In genomic region chr1:134342278-134342664, GRCm38 (mm10) we compare ENCODE assay signal across 14 mouse cellular contexts. TPM values are rescaled to one million over a fixed set of nuclear protein-coding genes. Genes with fewer than 3 reads are reported as not detected.
DNase-seq lines count a peak whose midpoint lies in the region; ATAC-seq and TF ChIP-seq lines count a peak whose summit lies in the region.
"Had no signal": no experiment of that assay in that cellular context is flagged by ENCODE, and none has a peak within 500 bp of the region (broad histone marks: within the 10 kb centered on the region; RNA-seq: fewer than 3 reads in every experiment).

No protein-coding gene starts in this region.

- TF ChIP-seq POLR2A in kidney, adult 2 months (IDR thresholded peaks at IDR 0.05; ENCODE audit: low read depth, low read length), result no peak

- peak; percentile 41 for DNase-seq in gastrocnemius, postnatal 25 days
- no peak for DNase-seq in gastrocnemius, postnatal 10 days
- DNase-seq in neural tube, embryonic 10.5 days (ENCODE audit: extremely low spot score, low spot score), result no peak
- DNase-seq in skeletal muscle tissue, adult 2 months (ENCODE audit: low read depth, low spot score), result peak; percentile 53
- DNase-seq in kidney, adult 2 months, result no peak
- no peak for DNase-seq in right cerebral cortex, postnatal 4 days

- 0 out of 2 replicates have a peak, but pooled peaks cover 4% of the 10 kb centered on the region for H3K27me3 ChIP-seq in neural tube, embryonic 13.5 days
- H3K27me3 ChIP-seq in heart, embryonic 13.5 days (replicated peaks), result no peaks in the 10 kb centered on the region
- no peaks in the 10 kb centered on the region for H3K27me3 ChIP-seq in kidney, adult 2 months (replicated peaks; ENCODE audit: control insufficient read depth, insufficient read depth, low read length)

- H3K9ac ChIP-seq in neural tube, embryonic 13.5 days, result no peak overlapping the region
- peak overlapping the region; percentile 83 for H3K9ac ChIP-seq in heart, embryonic 13.5 days

- peaks cover 30% of the 10 kb centered on the region for H3K4me1 ChIP-seq in neural tube, embryonic 13.5 days (replicated peaks)
- H3K4me1 ChIP-seq in heart, embryonic 13.5 days, result peaks cover 80% of the 10 kb centered on the region
- 0 out of 2 replicates have a peak, but pooled peaks cover 2% of the 10 kb centered on the region for H3K4me1 ChIP-seq in kidney, adult 2 months (ENCODE audit: control insufficient read depth, insufficient read depth, low read length)

- H3K36me3 ChIP-seq in neural tube, embryonic 13.5 days, result peaks cover 15% of the 10 kb centered on the region
- H3K36me3 ChIP-seq in heart, embryonic 13.5 days, result peaks cover 16% of the 10 kb centered on the region
- H3K36me3 ChIP-seq in kidney, adult 2 months (ENCODE audit: control insufficient read depth, insufficient read depth, low read length), result peaks cover 5% of the 10 kb centered on the region

- H3K9me3 ChIP-seq in neural tube, embryonic 13.5 days, result no peaks in the 10 kb centered on the region
- H3K9me3 ChIP-seq in heart, embryonic 13.5 days, result no peaks in the 10 kb centered on the region

- H3K4me2 ChIP-seq in neural tube, embryonic 13.5 days, result peak overlapping the region; percentile 79; the same call in 1 of the 2 replicates
- H3K4me2 ChIP-seq in heart, embryonic 13.5 days, result peak overlapping the region; percentile 89

- 70% methylated on average over 2 of the region's 2 CpGs for WGBS in neural tube, embryonic 13.5 days
- 24% methylated on average over 2 of the region's 2 CpGs for WGBS in heart, embryonic 13.5 days
- WGBS in kidney, adult 2 months, result 54% methylated on average over 2 of the region's 2 CpGs

- H3K4me3 ChIP-seq in neural tube, embryonic 13.5 days, result no peak overlapping the region
- peak overlapping the region; percentile 60 for H3K4me3 ChIP-seq in heart, embryonic 13.5 days
- no peak overlapping the region for H3K4me3 ChIP-seq in kidney, adult 2 months (ENCODE audit: insufficient read depth, low read depth, low read length)
- H3K4me3 ChIP-seq: erythroblast, embryonic 14.5 days had no signal

- ATAC-seq in neural tube, embryonic 13.5 days (ENCODE audit: low read depth), result no peak
- ATAC-seq in heart, embryonic 13.5 days (ENCODE audit: extremely low read depth, insufficient number of reproducible peaks, low FRiP score, low TSS enrichment), result no peak

- no peak overlapping the region for H3K27ac ChIP-seq in neural tube, embryonic 13.5 days (replicated peaks)
- peak overlapping the region; percentile 91 for H3K27ac ChIP-seq in heart, embryonic 13.5 days (replicated peaks)
- no peak overlapping the region for H3K27ac ChIP-seq in kidney, adult 2 months (ENCODE audit: insufficient read depth, low read depth, low read length)

- no peak for TF ChIP-seq CTCF in kidney, adult 2 months (conservative IDR thresholded peaks at IDR 0.05; ENCODE audit: insufficient read depth, insufficient read length, low read depth, low read length)

RNA-seq across cellular contexts. Expression of gene Ppfia4, which starts 9.5 kb away (rescaled TPM):
- 1 to 10 TPM in 1 of 2 experiments, under 1 TPM in 1; 0.97 to 1.0 TPM for total RNA-seq in gastrocnemius, postnatal 25 days (2021)
- 10 to 100 TPM; 11.2 to 13.7 TPM for total RNA-seq in gastrocnemius, postnatal 10 days (2021)
- polyA plus RNA-seq in neural tube, embryonic 13.5 days (2015; fragmentation: Nextera tagmentation; extraction: Ambion mirVana), result 10.9 and 11.7 TPM in 2 replicates
- polyA plus RNA-seq in heart, embryonic 13.5 days (2015; fragmentation: Nextera tagmentation; extraction: Ambion mirVana), result 10.9 and 12.6 TPM in 2 replicates
- 3.6 and 4.2 TPM in 2 replicates for polyA plus RNA-seq in kidney, adult 2 months (2012; rRNA removed)

RNA-seq across cellular contexts. Expression of gene Tmem183a, which starts 19.5 kb away (rescaled TPM):
- total RNA-seq in gastrocnemius, postnatal 25 days (2021), result 10 to 100 TPM; 13.2 to 15.1 TPM
- 10 to 100 TPM; 17.2 to 18.5 TPM for total RNA-seq in gastrocnemius, postnatal 10 days (2021)
- 105 and 117 TPM in 2 replicates for polyA plus RNA-seq in neural tube, embryonic 13.5 days (2015; fragmentation: Nextera tagmentation; extraction: Ambion mirVana)
- polyA plus RNA-seq in heart, embryonic 13.5 days (2015; fragmentation: Nextera tagmentation; extraction: Ambion mirVana), result 54.0 and 63.0 TPM in 2 replicates
- 84.0 and 100 TPM in 2 replicates for polyA plus RNA-seq in kidney, adult 2 months (2012; rRNA removed)

RNA-seq across cellular contexts. Expression of gene 4933406M09Rik, which starts 43.5 kb away (rescaled TPM):
- total RNA-seq in gastrocnemius, postnatal 25 days (2021), result not detected
- total RNA-seq in gastrocnemius, postnatal 10 days (2021), result not detected
- polyA plus RNA-seq in neural tube, embryonic 13.5 days (2015; fragmentation: Nextera tagmentation; extraction: Ambion mirVana), result not detected in 2 replicates
- not detected in 2 replicates for polyA plus RNA-seq in heart, embryonic 13.5 days (2015; fragmentation: Nextera tagmentation; extraction: Ambion mirVana)
- 0.06 TPM in 1 of 2 replicates, not detected in the other for polyA plus RNA-seq in kidney, adult 2 months (2012; rRNA removed)
- total RNA-seq: heart, postnatal 10 days; left cerebral cortex, postnatal 25 days had no signal
- polyA plus RNA-seq: C2C12; kidney, embryonic 16.5 days; lung, embryonic 16.5 days had no signal

RNA-seq across cellular contexts. Expression of gene Myog, which starts 52.5 kb away (rescaled TPM):
- total RNA-seq in gastrocnemius, postnatal 25 days (2021), result 10 to 100 TPM; 16.2 to 26.0 TPM
- 100 to 1,000 TPM; 135 to 142 TPM for total RNA-seq in gastrocnemius, postnatal 10 days (2021)
- 5.2 and 21.7 TPM in 2 replicates for polyA plus RNA-seq in neural tube, embryonic 13.5 days (2015; fragmentation: Nextera tagmentation; extraction: Ambion mirVana)
- 1.5 and 3.5 TPM in 2 replicates for polyA plus RNA-seq in heart, embryonic 13.5 days (2015; fragmentation: Nextera tagmentation; extraction: Ambion mirVana)
- 0.09 TPM in 1 of 2 replicates, not detected in the other for polyA plus RNA-seq in kidney, adult 2 months (2012; rRNA removed)
- total RNA-seq: heart, postnatal 10 days; left cerebral cortex, postnatal 25 days had no signal
- polyA plus RNA-seq: erythroblast, embryonic 14.5 days had no signal

Comparison
In these comparisons a context has a peak if more than half of its experiments do, and no peak if none do; other contexts are left out.
1. DNase-seq: peak in gastrocnemius, postnatal 25 days (single experiment) and skeletal muscle tissue, adult 2 months (single experiment); none in gastrocnemius, postnatal 10 days (single experiment), neural tube, embryonic 10.5 days (single experiment), kidney, adult 2 months (single experiment) and right cerebral cortex, postnatal 4 days (single experiment).